Mouse (Mus musculus): Measurements from ENCODE around the gene Grid2. TPM values are rescaled to one million over a fixed set of nuclear protein-coding genes. Genes with fewer than 3 reads are reported as not detected.

The Grid2 gene
- polyA plus RNA-seq, 1 experiment from 2014 or later, result 17.9 TPM

GRCm38 (mm10) chr6:63931201-63931600, 675.5 kb downstream of the Grid2 start:
- H3K27me3 ChIP-seq (replicated peaks; ENCODE audit: control insufficient read depth, insufficient read depth, low read length), result no peaks in the 10 kb centered on the region
- ATAC-seq, result no peak

GRCm38 (mm10) chr6:63946721-63947120, 691.0 kb downstream of the Grid2 start:
- WGBS, result 32% methylated on average over 5 of the region's 5 CpGs
- no peak overlapping the region for H3K4me2 ChIP-seq (ENCODE audit: low read length)

More at GRCm38 (mm10) chr6:63931201-63931600, 675.5 kb downstream of the Grid2 start:
- no peak overlapping the region for H3K4me2 ChIP-seq (ENCODE audit: low read length)
- H3K36me3 ChIP-seq (ENCODE audit: control insufficient read depth, insufficient read depth, low read length), result no peaks in the 10 kb centered on the region
- no peak overlapping the region for H3K4me3 ChIP-seq (ENCODE audit: low read length)
- no peaks in the 10 kb centered on the region for H3K9me3 ChIP-seq (ENCODE audit: control insufficient read depth, low read length)
- H3K4me1 ChIP-seq (ENCODE audit: control insufficient read depth, insufficient read depth, low read depth, low read length), result no peaks in the 10 kb centered on the region
- H3K27ac ChIP-seq (ENCODE audit: low read depth, low read length), result no peak overlapping the region
- H3K9ac ChIP-seq (ENCODE audit: low read depth, low read length), result no peak overlapping the region

GRCm38 (mm10) chr6:63963789-63964188, 708.1 kb downstream of the Grid2 start:
- Histone ChIP-seq H3K4me2 (ENCODE audit: low read length) (no peak overlapping the region), H3K27ac (ENCODE audit: low read depth, low read length) (0 out of 2 replicates have a peak overlapping the region, but pooled peaks have one; percentile 34), H3K27me3 (replicated peaks; ENCODE audit: control insufficient read depth, insufficient read depth, low read length) (no peaks in the 10 kb centered on the region), H3K36me3 (ENCODE audit: control insufficient read depth, insufficient read depth, low read length) (no peaks in the 10 kb centered on the region), H3K4me1 (ENCODE audit: control insufficient read depth, insufficient read depth, low read depth, low read length) (peaks cover 10% of the 10 kb centered on the region), H3K9me3 (ENCODE audit: control insufficient read depth, low read length) (no peaks in the 10 kb centered on the region), H3K9ac (ENCODE audit: low read depth, low read length) (no peak overlapping the region), H3K4me3 (ENCODE audit: low read length) (no peak overlapping the region)
- 39% methylated on average over 3 of the region's 3 CpGs for WGBS
- ATAC-seq, result peak; percentile 88

More at GRCm38 (mm10) chr6:63946721-63947120, 691.0 kb downstream of the Grid2 start:
- Histone ChIP-seq H3K4me1 (ENCODE audit: control insufficient read depth, insufficient read depth, low read depth, low read length) (no peaks in the 10 kb centered on the region), H3K27me3 (replicated peaks; ENCODE audit: control insufficient read depth, insufficient read depth, low read length) (no peaks in the 10 kb centered on the region), H3K27ac (ENCODE audit: low read depth, low read length) (no peak overlapping the region), H3K9ac (ENCODE audit: low read depth, low read length) (no peak overlapping the region), H3K9me3 (ENCODE audit: control insufficient read depth, low read length) (no peaks in the 10 kb centered on the region), H3K36me3 (ENCODE audit: control insufficient read depth, insufficient read depth, low read length) (no peaks in the 10 kb centered on the region), H3K4me3 (ENCODE audit: low read length) (no peak overlapping the region)
- no peak for ATAC-seq

GRCm38 (mm10) chr6:63964269-63964668, 708.6 kb downstream of the Grid2 start:
- peak; percentile 81 for ATAC-seq
- no peak overlapping the region for H3K4me3 ChIP-seq (ENCODE audit: low read length)
- H3K27me3 ChIP-seq (replicated peaks; ENCODE audit: control insufficient read depth, insufficient read depth, low read length), result no peaks in the 10 kb centered on the region
- H3K4me2 ChIP-seq (ENCODE audit: low read length), result no peak overlapping the region
- peak overlapping the region; percentile 60; the same call in 1 of the 2 replicates for H3K27ac ChIP-seq (ENCODE audit: low read depth, low read length)
- 45% methylated on average over 6 of the region's 6 CpGs for WGBS
- H3K4me1 ChIP-seq (ENCODE audit: control insufficient read depth, insufficient read depth, low read depth, low read length), result peaks cover 10% of the 10 kb centered on the region
- H3K36me3 ChIP-seq (ENCODE audit: control insufficient read depth, insufficient read depth, low read length), result no peaks in the 10 kb centered on the region
- no peaks in the 10 kb centered on the region for H3K9me3 ChIP-seq (ENCODE audit: control insufficient read depth, low read length)
- no peak overlapping the region for H3K9ac ChIP-seq (ENCODE audit: low read depth, low read length)

GRCm38 (mm10) chr6:63964735-63965134, 709.1 kb downstream of the Grid2 start:
- 33% methylated on average over 2 of the region's 2 CpGs for WGBS
- H3K36me3 ChIP-seq (ENCODE audit: control insufficient read depth, insufficient read depth, low read length), result no peaks in the 10 kb centered on the region
- no peak overlapping the region for H3K4me3 ChIP-seq (ENCODE audit: low read length)
- no peak overlapping the region for H3K4me2 ChIP-seq (ENCODE audit: low read length)
- ATAC-seq, result peak; percentile 88
- no peaks in the 10 kb centered on the region for H3K9me3 ChIP-seq (ENCODE audit: control insufficient read depth, low read length)
- H3K27me3 ChIP-seq (replicated peaks; ENCODE audit: control insufficient read depth, insufficient read depth, low read length), result no peaks in the 10 kb centered on the region
- peak overlapping the region; percentile 29; the same call in 1 of the 2 replicates for H3K27ac ChIP-seq (ENCODE audit: low read depth, low read length)
- H3K9ac ChIP-seq (ENCODE audit: low read depth, low read length), result no peak overlapping the region
- peaks cover 10% of the 10 kb centered on the region for H3K4me1 ChIP-seq (ENCODE audit: control insufficient read depth, insufficient read depth, low read depth, low read length)

DNA sequence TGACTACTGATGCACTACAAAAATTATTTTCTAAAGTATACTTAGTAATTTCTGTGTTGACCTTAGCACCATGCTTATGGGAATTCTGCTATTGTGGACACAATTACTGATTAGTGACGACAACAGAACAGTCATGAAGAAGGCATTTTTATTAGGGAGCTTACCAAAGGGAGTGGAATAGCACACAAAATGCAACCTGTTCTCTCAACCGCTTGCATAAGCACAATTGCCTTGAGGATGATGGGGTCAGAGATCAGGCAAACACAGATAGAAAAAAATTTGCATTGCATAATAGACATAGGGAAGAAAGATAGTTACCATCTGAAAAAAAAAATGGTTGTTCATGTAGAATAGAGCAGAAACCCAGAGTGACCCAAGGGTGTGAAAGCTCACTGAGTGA, 790.4 kb downstream of the Grid2 start:
- Histone ChIP-seq H3K4me1 (ENCODE audit: control insufficient read depth, insufficient read depth, low read depth, low read length) (no peaks in the 10 kb centered on the region), H3K27me3 (replicated peaks; ENCODE audit: control insufficient read depth, insufficient read depth, low read length) (no peaks in the 10 kb centered on the region), H3K9me3 (ENCODE audit: control insufficient read depth, low read length) (no peaks in the 10 kb centered on the region), H3K27ac (ENCODE audit: low read depth, low read length) (no peak overlapping the region), H3K36me3 (ENCODE audit: control insufficient read depth, insufficient read depth, low read length) (no peaks in the 10 kb centered on the region), H3K4me3 (ENCODE audit: low read length) (no peak overlapping the region), H3K9ac (ENCODE audit: low read depth, low read length) (no peak overlapping the region), H3K4me2 (ENCODE audit: low read length) (no peak overlapping the region)
- no peak for ATAC-seq
- 64% methylated on average over 2 of the region's 2 CpGs for WGBS

DNA sequence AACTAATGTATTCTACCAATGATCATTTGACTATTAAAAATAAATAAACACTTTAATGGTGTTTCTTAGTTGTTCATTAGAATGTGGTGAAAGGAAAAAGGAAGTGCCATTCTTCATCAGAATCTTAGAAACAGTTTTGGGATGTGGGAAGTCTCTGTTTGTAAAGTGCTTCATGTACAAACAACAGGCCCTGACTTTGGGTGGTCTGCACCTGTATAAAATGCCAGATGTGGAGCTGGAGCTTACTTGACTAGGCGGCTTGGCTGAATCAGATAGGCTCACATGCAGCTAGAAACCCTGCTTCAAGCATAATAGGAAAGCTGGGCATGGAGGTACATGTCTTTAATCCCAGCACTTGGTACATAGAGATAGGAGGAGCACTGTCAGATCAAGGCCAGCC, 791.1 kb downstream of the Grid2 start:
- Histone ChIP-seq H3K4me3 (ENCODE audit: low read length) (no peak overlapping the region), H3K9me3 (ENCODE audit: control insufficient read depth, low read length) (no peaks in the 10 kb centered on the region), H3K27ac (ENCODE audit: low read depth, low read length) (no peak overlapping the region), H3K4me1 (ENCODE audit: control insufficient read depth, insufficient read depth, low read depth, low read length) (no peaks in the 10 kb centered on the region), H3K4me2 (ENCODE audit: low read length) (no peak overlapping the region), H3K9ac (ENCODE audit: low read depth, low read length) (no peak overlapping the region), H3K36me3 (ENCODE audit: control insufficient read depth, insufficient read depth, low read length) (no peaks in the 10 kb centered on the region), H3K27me3 (replicated peaks; ENCODE audit: control insufficient read depth, insufficient read depth, low read length) (no peaks in the 10 kb centered on the region)
- 97% methylated on average over 1 of the region's 1 CpGs for WGBS
- ATAC-seq, result no peak

- Histone ChIP-seq H3K4me3 (ENCODE audit: low read length) (no peak overlapping the region), H3K27ac (ENCODE audit: low read depth, low read length) (no peak overlapping the region), H3K4me1 (ENCODE audit: control insufficient read depth, insufficient read depth, low read depth, low read length) (no peaks in the 10 kb centered on the region), H3K27me3 (replicated peaks; ENCODE audit: control insufficient read depth, insufficient read depth, low read length) (no peaks in the 10 kb centered on the region), H3K36me3 (ENCODE audit: control insufficient read depth, insufficient read depth, low read length) (no peaks in the 10 kb centered on the region), H3K9me3 (ENCODE audit: control insufficient read depth, low read length) (no peaks in the 10 kb centered on the region), H3K4me2 (ENCODE audit: low read length) (no peak overlapping the region), H3K9ac (ENCODE audit: low read depth, low read length) (no peak overlapping the region)
- no peak for ATAC-seq
- WGBS, result 78% methylated on average over 5 of the region's 5 CpGs
These were observed 792.3 kb downstream of the Grid2 start for GRCm38 (mm10) chr6:64047950-64048349.

DNA sequence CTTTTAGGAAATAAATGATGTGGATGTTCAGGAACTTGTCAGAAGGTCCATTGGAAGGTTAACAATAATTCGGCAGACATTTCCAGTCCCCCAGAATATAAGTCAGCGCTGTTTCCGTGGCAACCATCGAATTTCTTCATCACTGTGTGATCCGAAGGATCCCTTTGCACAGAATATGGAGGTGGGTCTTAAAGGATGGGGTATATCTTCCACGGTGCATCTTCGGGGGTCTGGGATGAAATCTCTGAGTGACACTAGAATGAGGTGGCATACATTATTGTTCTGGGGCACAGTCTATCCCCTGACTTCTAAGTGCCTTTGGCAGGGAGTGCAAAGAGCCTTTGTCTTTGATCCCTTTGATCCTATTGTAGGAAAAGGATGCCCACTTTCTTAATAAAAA, 808.2 kb downstream of the Grid2 start:
- Histone ChIP-seq H3K27ac (ENCODE audit: low read depth, low read length) (no peak overlapping the region), H3K4me3 (ENCODE audit: low read length) (no peak overlapping the region), H3K4me1 (ENCODE audit: control insufficient read depth, insufficient read depth, low read depth, low read length) (no peaks in the 10 kb centered on the region), H3K27me3 (replicated peaks; ENCODE audit: control insufficient read depth, insufficient read depth, low read length) (no peaks in the 10 kb centered on the region), H3K9ac (ENCODE audit: low read depth, low read length) (no peak overlapping the region), H3K9me3 (ENCODE audit: control insufficient read depth, low read length) (no peaks in the 10 kb centered on the region), H3K36me3 (ENCODE audit: control insufficient read depth, insufficient read depth, low read length) (no peaks in the 10 kb centered on the region), H3K4me2 (ENCODE audit: low read length) (no peak overlapping the region)
- 52% methylated on average over 7 of the region's 7 CpGs for whole genome bisulfite sequencing
- peak; percentile 54 for ATAC-seq

DNA sequence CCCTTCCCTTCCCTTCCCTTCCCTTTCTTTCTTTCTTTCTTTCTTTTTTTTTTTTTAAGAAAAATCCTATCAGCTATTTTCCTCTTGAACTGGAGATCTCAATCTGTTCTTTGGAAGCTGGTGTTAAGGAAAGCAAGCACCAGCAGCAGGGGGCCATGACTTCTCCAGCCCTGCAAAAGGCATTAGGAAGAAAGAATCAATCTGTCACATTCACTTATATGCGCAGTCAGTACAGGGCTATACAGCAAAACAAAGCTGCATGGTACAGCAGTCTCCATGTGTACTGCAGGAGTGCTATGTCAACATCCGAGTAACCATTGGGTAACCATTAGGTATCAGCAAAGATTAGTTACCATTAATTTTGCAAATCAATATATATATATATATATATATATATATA, 809.0 kb downstream of the Grid2 start:
- ATAC-seq, result no peak
- H3K27me3 ChIP-seq (replicated peaks; ENCODE audit: control insufficient read depth, insufficient read depth, low read length), result no peaks in the 10 kb centered on the region
- no peaks in the 10 kb centered on the region for H3K9me3 ChIP-seq (ENCODE audit: control insufficient read depth, low read length)

More for the DNA sequence above, 809.0 kb downstream of the Grid2 start:
- Histone ChIP-seq H3K36me3 (ENCODE audit: control insufficient read depth, insufficient read depth, low read length) (no peaks in the 10 kb centered on the region), H3K9ac (ENCODE audit: low read depth, low read length) (no peak overlapping the region), H3K4me2 (ENCODE audit: low read length) (no peak overlapping the region), H3K27ac (ENCODE audit: low read depth, low read length) (no peak overlapping the region), H3K4me1 (ENCODE audit: control insufficient read depth, insufficient read depth, low read depth, low read length) (no peaks in the 10 kb centered on the region), H3K4me3 (ENCODE audit: low read length) (no peak overlapping the region)
- WGBS, result 59% methylated on average over 2 of the region's 2 CpGs

All from hindbrain, embryonic 16.5 days (tissue).